Mouse (Mus musculus): ENCODE data around the gene Utrn.

Gene Utrn

GRCm38 (mm10) chr10:12354106-12354505, 515.1 kb downstream of the Utrn start:
- ATAC-seq (ENCODE audit: insufficient number of reproducible peaks, low FRiP score, low TSS enrichment), result no peak

- ATAC-seq (ENCODE audit: insufficient number of reproducible peaks, low FRiP score, low TSS enrichment), result no peak
Observed at GRCm38 (mm10) chr10:12339704-12340558, 529.2 kb downstream of the Utrn start.

GRCm38 (mm10) chr10:12339005-12339703, 530.0 kb downstream of the Utrn start:
- ATAC-seq (ENCODE audit: insufficient number of reproducible peaks, low FRiP score, low TSS enrichment), result no peak

All from cerebellum, adult (tissue).